Mouse (Mus musculus): ENCODE data around the gene Trappc3l.

- TF ChIP-seq ZKSCAN1 (IDR thresholded peaks at IDR 0.05; ENCODE audit: borderline replicate concordance, low read depth, low read length) (no peak), HCFC1 (IDR thresholded peaks at IDR 0.05; ENCODE audit: low read depth, low read length) (no peak), BHLHE40 (IDR thresholded peaks at IDR 0.05; ENCODE audit: low read depth, low read length) (no peak), POLR2A (IDR thresholded peaks at IDR 0.05; ENCODE audit: low read depth, low read length) (no peak), CTCF (conservative IDR thresholded peaks at IDR 0.05 in 1 of 2, IDR thresholded peaks at IDR 0.05 in 1 of 2; ENCODE audit: low read depth in 2 of 2, low read length in 2 of 2) (no peak), E2F4 (IDR thresholded peaks at IDR 0.05; ENCODE audit: insufficient replicate concordance, low read depth, low read length) (no peak), RAD21 (IDR thresholded peaks at IDR 0.05; ENCODE audit: low read depth, low read length) (no peak), ZC3H11A (IDR thresholded peaks at IDR 0.05; ENCODE audit: low read depth, low read length) (no peak), MXI1 (IDR thresholded peaks at IDR 0.05; ENCODE audit: low read depth, low read length) (no peak), MAX (IDR thresholded peaks at IDR 0.05; ENCODE audit: low read length) (no peak), MAZ (IDR thresholded peaks at IDR 0.05; ENCODE audit: low read depth, low read length) (no peak), POLR2AphosphoS2 (IDR thresholded peaks at IDR 0.05; ENCODE audit: low read depth, low read length) (no peak), USF1 (IDR thresholded peaks at IDR 0.05; ENCODE audit: low read depth, low read length) (no peak), SMC3 (IDR thresholded peaks at IDR 0.05; ENCODE audit: low read depth, low read length) (no peak)
These were observed 49.1 kb downstream of the Trappc3l start for GRCm38 (mm10) chr10:34086514-34086913.

Data from CH12.LX (cell line).